Mouse (Mus musculus) E14TG2a.4 (cell line): ENCODE measurements around the gene Dicer1.
A peak's percentile ranks its signal among the peaks of the same experiment; 100 is the strongest.

Source experiments
- H3K27me3 ChIP-seq: 2 replicates; pipeline ENCODE4 v1.6.1; 2014; ENCODE audit warnings: low read length, control low read depth; ENCODE audit not compliant: insufficient read depth
- H3K36me3 ChIP-seq: 2 replicates; pipeline ENCODE4 v1.6.1; 2014; ENCODE audit warnings: low read length, control low read depth; ENCODE audit not compliant: insufficient read depth
- H3K4me1 ChIP-seq: replicated peaks from 2 replicates; pipeline ENCODE4 v1.6.1; 2014; ENCODE audit warnings: low read depth, low read length, control low read depth
- H3K4me3 ChIP-seq: replicated peaks from 2 replicates; pipeline ENCODE4 v1.5.1; 2014; ENCODE audit warnings: mild to moderate bottlenecking, low read length
- H3K9me3 ChIP-seq: 2 replicates; pipeline ENCODE4 v1.6.1; 2014; ENCODE audit warnings: low read length, control low read depth
- CTCF ChIP-seq: conservative IDR thresholded peaks from 2 replicates; pipeline ENCODE4 v1.5.1; 2014; ENCODE audit warnings: low read length
- NANOG ChIP-seq: IDR thresholded peaks from 2 replicates; pipeline ENCODE4 v1.6.1; 2014; ENCODE audit warnings: borderline replicate concordance, low read length, mixed read lengths
- POU5F1 ChIP-seq: IDR thresholded peaks from 2 replicates; pipeline ENCODE4 v1.6.1; 2014; ENCODE audit warnings: low read length, borderline replicate concordance

Dicer1 gene

GRCm38 (mm10) chr12:104751814-104752765 lies at the start of gene Dicer1:
Gene Dicer1, minus strand, starts transcription at chr12:104751952.
- Histone ChIP-seq H3K4me1 (peaks cover 42% of the 10 kb centered on the region), H3K36me3 (peaks cover 22% of the 10 kb centered on the region), H3K27me3 (no peaks in the 10 kb centered on the region), H3K4me3 (peak within 1 kb of the TSS; percentile 86), H3K9me3 (no peaks in the 10 kb centered on the region)
- TF ChIP-seq CTCF (no peak), NANOG (no peak), POU5F1 (no peak)

DNA sequence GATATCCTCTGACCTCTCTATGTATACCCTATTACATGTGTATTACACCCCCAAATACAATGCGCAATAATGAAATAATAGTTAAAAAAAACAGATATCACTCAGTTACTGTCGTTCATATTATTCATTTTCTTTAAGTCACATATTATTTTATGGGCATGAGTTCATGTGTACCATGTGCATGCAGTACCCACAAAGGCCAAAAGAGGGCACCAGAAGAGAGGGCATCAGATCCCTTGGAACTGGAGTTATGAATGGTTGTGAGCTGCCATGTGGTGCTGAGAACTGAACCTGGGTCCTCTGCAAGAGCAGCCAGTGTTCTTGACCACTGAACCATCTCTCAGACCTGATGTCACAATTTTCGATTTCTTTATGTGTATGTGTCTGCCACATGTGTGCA lies 47.6 kb upstream of the Dicer1 start:
- Histone ChIP-seq H3K27me3 (no peaks in the 10 kb centered on the region; the same call in 1 of the 2 replicates), H3K36me3 (no peaks in the 10 kb centered on the region), H3K9me3 (peaks cover 4% of the 10 kb centered on the region), H3K4me1 (peaks cover 28% of the 10 kb centered on the region), H3K4me3 (no peak overlapping the region)
- TF ChIP-seq POU5F1 (no peak), CTCF (peak; percentile 54), NANOG (no peak)

DNA sequence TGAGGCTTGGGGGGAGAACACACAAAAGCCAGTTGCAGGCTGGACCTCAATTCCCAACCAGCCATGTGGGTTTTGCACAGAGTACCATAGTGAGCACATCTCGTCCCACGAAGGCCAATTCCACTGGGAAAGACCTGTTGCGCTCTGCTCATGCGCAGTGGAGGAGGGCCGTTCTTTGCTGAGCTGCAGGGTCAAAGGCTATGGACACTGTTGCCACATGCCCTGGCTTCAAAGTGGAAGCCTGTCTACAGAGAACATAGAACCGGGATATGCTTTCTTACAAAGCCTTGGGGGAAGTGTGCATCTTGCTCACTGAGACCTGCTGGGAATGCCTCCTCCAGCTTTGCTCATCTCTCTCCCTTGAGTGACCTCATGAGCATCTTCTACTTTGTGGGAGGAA lies 46.2 kb upstream of the Dicer1 start:
- Histone ChIP-seq H3K4me1 (peaks cover 28% of the 10 kb centered on the region), H3K4me3 (no peak overlapping the region), H3K27me3 (no peaks in the 10 kb centered on the region), H3K36me3 (no peaks in the 10 kb centered on the region), H3K9me3 (peaks cover 4% of the 10 kb centered on the region)
- TF ChIP-seq NANOG (no peak), POU5F1 (no peak), CTCF (no peak)

DNA sequence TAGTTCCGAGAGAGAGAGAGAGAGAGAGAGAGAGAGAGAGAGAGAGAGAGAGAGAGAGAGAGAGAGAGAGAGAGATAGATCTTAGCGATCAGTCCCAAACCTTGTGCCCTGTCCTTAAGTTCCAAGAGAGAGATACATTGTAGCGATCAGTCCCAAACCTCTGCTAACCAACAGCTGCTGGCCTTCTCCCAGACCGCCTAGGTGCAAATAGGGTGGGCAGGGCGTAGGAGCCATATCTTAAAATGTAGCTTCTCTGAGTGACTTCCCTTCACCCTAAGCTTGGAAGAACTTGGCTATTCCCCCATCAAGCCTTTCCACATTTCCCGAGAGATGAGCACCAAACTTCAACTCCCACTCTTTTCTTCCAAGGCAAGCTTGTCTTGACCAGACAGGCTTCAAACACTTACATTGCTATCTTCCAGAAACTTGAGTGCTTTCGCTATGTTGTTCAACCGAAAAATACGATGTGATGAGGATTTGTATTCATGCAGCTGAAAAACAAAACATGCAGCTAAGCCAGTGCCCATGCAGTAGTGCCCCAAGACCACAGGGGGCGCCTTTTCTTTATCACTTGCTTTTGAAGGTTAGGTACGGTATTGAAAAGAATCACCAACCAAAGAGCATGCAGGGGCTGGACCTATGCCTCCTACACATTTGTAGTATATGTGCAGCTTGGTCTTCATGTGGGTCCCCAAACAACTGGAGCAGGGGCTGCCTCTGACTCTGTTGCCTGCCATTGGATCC lies 45.1 kb upstream of the Dicer1 start:
- H3K4me1 ChIP-seq = peaks cover 23% of the 10 kb centered on the region
- peaks cover 4% of the 10 kb centered on the region for H3K9me3 ChIP-seq
- H3K36me3 ChIP-seq = no peaks in the 10 kb centered on the region
- TF ChIP-seq POU5F1 (no peak), CTCF (peak; percentile 94), NANOG (no peak)
- H3K4me3 ChIP-seq = no peak overlapping the region
- H3K27me3 ChIP-seq = no peaks in the 10 kb centered on the region

- Histone ChIP-seq H3K9me3 (peaks cover 4% of the 10 kb centered on the region), H3K4me1 (peaks cover 17% of the 10 kb centered on the region), H3K27me3 (no peaks in the 10 kb centered on the region), H3K36me3 (0 out of 2 replicates have a peak, but pooled peaks cover under 1% of the 10 kb centered on the region), H3K4me3 (no peak overlapping the region)
- TF ChIP-seq CTCF (no peak), NANOG (0 out of 2 replicates have a peak, but pooled peaks have one; percentile 22), POU5F1 (no peak)
Measured at GRCm38 (mm10) chr12:104794957-104795356, 43.2 kb upstream of the Dicer1 start.

GRCm38 (mm10) chr12:104793486-104793885 lies 41.7 kb upstream of the Dicer1 start:
- peaks cover 31% of the 10 kb centered on the region for H3K4me1 ChIP-seq
- TF ChIP-seq CTCF (no peak), NANOG (no peak), POU5F1 (no peak)
- H3K4me3 ChIP-seq = no peak overlapping the region

GRCm38 (mm10) chr12:104777603-104778002 lies 25.9 kb upstream of the Dicer1 start:
- H3K27me3 ChIP-seq = no peaks in the 10 kb centered on the region
- no peaks in the 10 kb centered on the region for H3K9me3 ChIP-seq
- TF ChIP-seq CTCF (no peak), POU5F1 (no peak), NANOG (no peak)
- H3K4me3 ChIP-seq = no peak overlapping the region
- H3K4me1 ChIP-seq = peaks cover 12% of the 10 kb centered on the region; the same call in 1 of the 2 replicates
- H3K36me3 ChIP-seq = peaks cover 32% of the 10 kb centered on the region

More at GRCm38 (mm10) chr12:104793486-104793885, 41.7 kb upstream of the Dicer1 start:
- no peaks in the 10 kb centered on the region for H3K9me3 ChIP-seq
- no peaks in the 10 kb centered on the region for H3K27me3 ChIP-seq
- peaks cover 5% of the 10 kb centered on the region; the same call in 1 of the 2 replicates for H3K36me3 ChIP-seq

GRCm38 (mm10) chr12:104771941-104772340 lies 20.2 kb upstream of the Dicer1 start:
- H3K4me3 ChIP-seq = no peak overlapping the region
- TF ChIP-seq CTCF (no peak), POU5F1 (no peak), NANOG (no peak)
- H3K9me3 ChIP-seq = no peaks in the 10 kb centered on the region
- H3K4me1 ChIP-seq = peaks cover 47% of the 10 kb centered on the region
- H3K36me3 ChIP-seq = peaks cover 11% of the 10 kb centered on the region; the same call in 1 of the 2 replicates
- H3K27me3 ChIP-seq = no peaks in the 10 kb centered on the region
